Comparison of ENCODE assay signal across 11 mouse cellular contexts in the genomic region with DNA sequence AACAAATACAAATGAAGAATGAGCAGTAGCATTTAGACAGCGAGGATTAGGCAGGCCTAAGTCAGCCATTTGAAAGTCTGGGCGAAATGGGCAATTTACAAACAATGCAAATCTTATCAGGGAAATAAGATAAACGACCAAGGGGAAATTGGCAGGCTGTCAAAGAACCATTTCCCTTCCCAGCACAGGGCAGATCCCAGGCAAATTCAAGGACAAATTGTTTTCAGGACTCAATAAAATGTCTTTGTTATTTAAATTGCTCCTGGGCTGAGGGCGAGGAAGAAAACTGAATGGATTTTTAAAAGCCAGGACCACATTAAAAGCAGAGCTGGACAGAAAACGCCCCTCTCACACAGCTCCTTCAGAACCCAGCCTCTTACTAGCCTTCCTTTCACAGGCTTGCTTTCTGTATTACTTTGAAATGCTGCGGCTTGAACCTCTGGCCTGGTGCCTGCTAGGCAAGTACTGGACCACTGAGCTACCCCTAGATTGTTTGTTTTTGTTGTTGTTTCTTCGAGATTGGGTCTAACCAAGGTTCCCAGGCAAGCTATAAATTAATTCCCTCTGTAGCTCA.
A peak's percentile ranks its signal among the peaks of the same experiment; 100 is the strongest.
DNase-seq lines count a peak whose midpoint lies in the region.
"Had no signal": no experiment of that assay in that cellular context is flagged by ENCODE, and none has a peak within 500 bp of the region (broad histone marks: within the 10 kb centered on the region; RNA-seq: fewer than 3 reads in every experiment).

No protein-coding gene starts in this region.

- H3K4me3 ChIP-seq in heart, embryonic 10.5 days = no peak overlapping the region
- H3K4me3 ChIP-seq: hindbrain, embryonic 15.5 days had no signal

- no peaks in the 10 kb centered on the region for H3K27me3 ChIP-seq in heart, embryonic 10.5 days (ENCODE audit: insufficient read depth, poor library complexity, severe bottlenecking)
- H3K27me3 ChIP-seq: CH12.LX; hindbrain, embryonic 15.5 days had no signal

- no peaks in the 10 kb centered on the region for H3K36me3 ChIP-seq in heart, embryonic 10.5 days
- H3K36me3 ChIP-seq: hindbrain, embryonic 15.5 days had no signal

- intact Hi-C loops in heart, postnatal 25 days (cut with DNase I) = no loop called here

- DNase-seq in heart, adult 11 months = peak; percentile 87
- no peak for DNase-seq in heart, postnatal 25 days (ENCODE audit: low spot score)
- peak; percentile 36 for DNase-seq in WW6 (ENCODE audit: low read depth, low spot score)
- no peak for DNase-seq in heart, embryonic 10.5 days (ENCODE audit: low spot score)
- peak; percentile 57 for DNase-seq in lung, postnatal 14 days
- DNase-seq in cerebellum, adult 11 months = no peak
- DNase-seq in cerebellum, postnatal 25 days = no peak
- no peak for DNase-seq in layer of hippocampus, adult 18-20 months (ENCODE audit: low spot score in 2 of 2)
- DNase-seq: cerebellum, postnatal 14 days had no signal

- WGBS in heart, embryonic 10.5 days = 32% methylated on average over 7 of the region's 7 CpGs

- H3K9me3 ChIP-seq in heart, embryonic 10.5 days = no peaks in the 10 kb centered on the region
- H3K9me3 ChIP-seq: hindbrain, embryonic 15.5 days had no signal

- H3K27ac ChIP-seq in heart, embryonic 10.5 days = peak overlapping the region; percentile 31; the same call in 1 of the 2 replicates
- H3K27ac ChIP-seq: hindbrain, embryonic 15.5 days had no signal

- peaks cover 12% of the 10 kb centered on the region for H3K4me1 ChIP-seq in heart, embryonic 10.5 days

Comparison
In these comparisons a context has a peak if more than half of its experiments do, and no peak if none do; other contexts are left out.
1. DNase-seq: peak in heart, adult 11 months (single experiment), WW6 (single experiment) and lung, postnatal 14 days (single experiment); none in heart, postnatal 25 days (single experiment), heart, embryonic 10.5 days (single experiment), cerebellum, adult 11 months (single experiment), cerebellum, postnatal 25 days (0 of 2) and layer of hippocampus, adult 18-20 months (0 of 2).